Mouse (Mus musculus): ENCODE data around the gene Creld1.

Gene Creld1

DNA sequence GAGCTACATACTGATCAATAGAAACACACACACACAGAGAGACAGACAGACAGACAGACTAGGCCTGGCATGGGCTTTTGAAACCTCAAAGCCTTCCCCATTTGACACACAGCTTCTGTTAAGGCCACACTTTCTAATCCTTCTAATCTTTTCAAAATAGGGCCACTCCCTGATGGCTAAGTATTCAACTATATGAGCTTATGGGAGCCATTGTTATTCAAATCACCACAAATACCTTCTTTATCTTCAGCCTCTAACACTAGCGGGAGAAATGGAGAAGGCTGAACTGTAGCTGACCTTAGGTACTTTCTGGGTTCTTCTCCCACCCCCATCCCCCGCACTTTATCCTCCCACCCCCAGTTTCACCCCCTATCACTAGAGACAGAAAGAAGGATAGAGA lies 19.7 kb downstream of the Creld1 start:
- in situ Hi-C loops (cut with MboI; ENCODE audit: unreplicated experiment in 2 of 2): no loop called here

GRCm38 (mm10) chr6:113505689-113506088 lies 22.6 kb downstream of the Creld1 start:
- in situ Hi-C loops (cut with MboI; ENCODE audit: unreplicated experiment in 2 of 2): no loop called here

DNA sequence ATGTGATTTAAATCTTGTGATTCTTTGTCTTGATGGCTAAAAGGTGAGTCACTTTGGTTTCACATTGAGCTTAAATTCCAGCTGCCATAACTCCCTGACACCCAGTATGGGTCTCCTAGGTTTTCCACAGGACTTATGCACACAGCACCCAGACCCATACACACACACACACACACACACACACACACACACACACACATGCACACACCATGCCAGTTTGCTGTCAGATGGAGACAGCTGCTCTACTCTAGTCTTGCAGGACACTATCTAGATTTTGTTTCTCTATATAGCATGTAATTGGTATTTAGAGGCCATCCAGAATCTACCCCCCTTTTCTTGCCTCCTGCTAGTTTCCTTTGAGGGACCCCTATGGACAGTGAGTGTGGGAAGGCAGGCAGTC lies 24.0 kb downstream of the Creld1 start:
- in situ Hi-C loops (cut with MboI; ENCODE audit: unreplicated experiment in 2 of 2): no loop called here

- in situ Hi-C loops (cut with MboI; ENCODE audit: unreplicated experiment in 2 of 2): no loop called here
Observed at GRCm38 (mm10) chr6:113508272-113508946, 25.3 kb downstream of the Creld1 start.

DNA sequence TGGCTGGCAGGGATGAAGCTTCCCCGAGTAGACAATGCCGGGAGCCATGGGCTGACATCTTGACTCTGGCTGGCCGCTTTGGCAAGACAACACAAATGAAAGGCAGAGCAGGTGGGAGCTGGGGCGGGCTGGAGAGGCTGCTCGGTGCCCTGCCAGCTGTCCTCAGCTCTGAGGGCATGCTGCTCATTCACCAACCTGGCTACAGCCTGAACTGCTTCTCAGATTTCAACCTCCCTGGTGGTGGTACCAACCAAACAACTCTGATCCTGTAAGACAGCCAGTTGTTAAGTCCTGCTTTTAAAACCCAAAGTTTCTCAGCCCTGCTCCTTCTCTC lies 25.8 kb downstream of the Creld1 start:
- in situ Hi-C loops (cut with MboI; ENCODE audit: unreplicated experiment in 2 of 2): no loop called here

- in situ Hi-C loops (cut with MboI; ENCODE audit: unreplicated experiment in 2 of 2): no loop called here
Observed at GRCm38 (mm10) chr6:113513944-113514343, 30.8 kb downstream of the Creld1 start.

DNA sequence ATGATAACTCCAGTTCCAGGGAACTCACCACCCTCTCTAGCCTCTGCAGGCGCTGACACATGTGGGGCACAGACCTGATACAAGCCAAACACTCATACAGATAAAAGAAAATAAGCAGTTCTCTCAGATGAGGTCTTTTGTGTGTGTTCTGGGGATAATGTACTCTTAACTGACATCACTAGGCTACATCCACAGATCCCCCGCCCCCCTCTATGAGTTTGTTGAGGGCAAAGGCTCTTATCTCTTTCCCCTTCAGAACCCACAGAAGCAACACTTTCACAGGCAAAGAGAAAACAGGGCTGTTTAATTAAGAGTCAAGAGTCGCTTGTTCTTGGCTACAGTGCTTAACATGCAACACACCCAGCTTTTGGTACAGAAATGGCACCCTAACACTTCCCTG lies 31.5 kb downstream of the Creld1 start:
- in situ Hi-C loops (cut with MboI; ENCODE audit: unreplicated experiment in 2 of 2): no loop called here

- in situ Hi-C loops (cut with MboI; ENCODE audit: unreplicated experiment in 2 of 2): no loop called here
Observed at GRCm38 (mm10) chr6:113517434-113518080, 34.5 kb downstream of the Creld1 start.

DNA sequence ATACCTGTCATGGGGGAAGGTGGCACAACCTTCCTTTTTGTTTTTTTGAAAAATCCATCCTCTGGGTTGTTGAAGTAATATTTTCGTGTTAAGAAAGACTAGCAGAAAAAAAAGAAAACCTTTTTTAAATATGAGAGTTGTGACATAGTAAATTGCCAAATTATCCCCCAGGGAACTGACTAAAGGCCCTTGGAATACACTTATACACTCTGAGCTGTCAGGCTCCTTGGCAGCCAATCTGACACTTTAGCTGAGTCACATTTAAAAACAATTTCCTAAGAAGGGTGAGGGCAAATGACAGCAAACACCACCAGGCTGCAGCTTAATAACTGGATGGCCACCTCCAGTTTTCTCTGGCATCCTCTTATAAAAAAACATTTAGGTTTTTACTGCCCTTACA lies 39.2 kb downstream of the Creld1 start:
- in situ Hi-C loops (cut with MboI; ENCODE audit: unreplicated experiment in 2 of 2): no loop called here

- in situ Hi-C loops (cut with MboI; ENCODE audit: unreplicated experiment in 2 of 2): no loop called here
Observed at GRCm38 (mm10) chr6:113523420-113523819, 40.3 kb downstream of the Creld1 start.

DNA sequence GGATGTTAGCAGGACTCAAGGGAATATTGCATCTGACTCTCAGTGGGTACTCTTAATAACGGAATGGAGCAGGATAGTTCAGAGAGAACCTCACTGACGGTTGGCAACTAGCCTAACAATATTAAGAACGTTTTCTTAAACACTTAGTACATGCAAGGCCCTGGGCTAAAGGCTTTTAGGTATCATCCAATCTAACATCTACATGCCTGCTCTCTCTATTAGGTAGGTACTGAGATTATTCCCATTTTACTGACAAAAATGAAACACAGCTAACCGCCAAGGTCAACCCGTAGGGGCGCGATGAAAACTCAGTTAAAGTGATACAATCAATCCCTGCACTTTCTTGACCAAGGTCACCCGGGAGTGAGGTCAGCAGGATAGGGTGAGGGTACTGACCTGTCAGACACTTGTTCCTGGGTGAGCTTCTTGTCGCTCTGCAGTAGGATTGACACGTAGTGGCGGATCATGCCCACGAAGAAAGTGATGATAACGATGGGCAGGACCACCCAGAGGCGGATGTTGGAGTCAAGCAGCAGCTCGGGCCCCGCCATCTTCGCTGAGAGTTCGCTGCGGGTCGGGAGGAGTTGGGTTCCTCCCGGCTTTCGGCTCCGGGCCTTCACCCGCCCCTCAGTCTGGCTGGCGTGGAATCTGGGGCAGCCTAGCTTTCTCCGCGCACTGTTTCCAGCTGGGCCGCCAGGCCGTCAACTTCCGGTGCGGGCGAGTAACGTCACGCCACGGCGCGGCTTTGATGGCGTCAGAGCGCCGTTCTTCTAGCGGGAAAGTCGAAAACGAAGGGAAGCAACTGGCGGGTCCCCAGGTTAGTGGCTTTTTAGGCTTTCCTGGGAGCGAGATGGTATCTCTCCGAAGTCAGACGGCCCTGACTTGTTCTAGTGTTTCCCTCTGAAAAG lies 48.1 kb downstream of the Creld1 start, which contains the start of the genes Emc3 and Fancd2:
Emc3 (minus strand) TSS at position 721 of the 908 bp plus-strand sequence.
Fancd2 (plus strand) TSS at position 751 of the 908 bp plus-strand sequence.
- in situ Hi-C loops (cut with MboI; ENCODE audit: unreplicated experiment in 2 of 2): no loop called here

DNA sequence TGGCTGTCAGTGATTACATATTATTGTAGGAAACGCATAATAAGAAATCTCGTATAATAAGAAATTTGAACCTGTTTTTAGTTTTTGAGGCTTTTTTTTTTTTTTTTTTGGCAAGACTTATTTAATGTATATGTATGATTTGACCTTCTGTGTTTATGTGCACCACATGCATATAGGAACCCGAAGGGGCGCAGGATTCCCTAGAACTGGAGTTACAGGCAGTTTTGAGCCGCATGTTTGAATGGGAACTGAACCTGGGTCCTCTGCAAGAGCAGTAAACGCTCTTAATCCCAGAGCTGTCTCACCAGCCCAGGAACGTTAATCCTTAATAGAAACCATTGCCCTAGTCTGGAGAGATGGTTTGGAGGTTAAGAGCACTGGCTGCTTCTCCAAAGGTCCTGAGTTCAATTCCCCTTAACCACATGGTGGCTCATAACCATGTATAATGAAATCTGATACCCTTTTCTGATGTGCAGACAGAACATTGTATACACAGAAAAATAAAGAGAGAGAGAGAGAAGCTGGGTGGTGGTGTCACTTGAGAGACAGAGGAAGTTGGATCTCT lies 48.8 kb downstream of the Creld1 start:
- in situ Hi-C loops (cut with MboI; ENCODE audit: unreplicated experiment in 2 of 2): no loop called here

- in situ Hi-C loops (cut with MboI; ENCODE audit: unreplicated experiment in 2 of 2): no loop called here
Observed at GRCm38 (mm10) chr6:113534886-113535285, 51.8 kb downstream of the Creld1 start.

DNA sequence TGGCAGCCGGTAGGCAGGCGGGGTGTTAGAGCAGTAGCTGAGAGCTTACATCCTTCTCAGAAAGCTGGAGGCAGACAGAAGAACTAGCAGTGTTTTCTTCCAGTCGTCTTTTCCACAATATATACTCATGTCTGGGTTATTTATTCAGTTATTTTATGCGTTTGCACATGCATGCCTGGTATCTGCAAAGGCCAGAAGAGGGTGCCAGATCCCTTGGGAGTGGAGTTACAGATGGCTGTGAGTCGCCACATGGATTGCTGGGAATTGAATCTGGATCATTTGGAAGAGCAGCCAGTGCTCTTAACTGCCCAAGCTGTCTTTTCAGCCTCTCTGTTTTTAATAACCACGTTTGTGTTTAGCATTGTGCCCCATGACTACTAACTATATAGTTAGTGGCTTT lies 58.5 kb downstream of the Creld1 start:
- in situ Hi-C loops (cut with MboI; ENCODE audit: unreplicated experiment in 2 of 2): no loop called here
